Mouse (Mus musculus) heart, adult 2 months (tissue): ENCODE results near the gene Ccdc91.

Source experiments
- CTCF ChIP-seq: fragments of 200-600 bp; IDR thresholded peaks from 2 replicates; pipeline ENCODE4 v1.8.1; 2022; ENCODE audit warnings: antibody characterized with exemption, mild to moderate bottlenecking, moderate library complexity
- EP300 ChIP-seq: fragments of 200-500 bp; IDR thresholded peaks from 2 replicates; pipeline ENCODE4 v1.6.1; 2011; ENCODE audit warnings: low read depth, low read length, control low read depth; ENCODE audit not compliant: insufficient read depth
- POLR2A ChIP-seq: fragments of 200-500 bp; IDR thresholded peaks from 2 replicates; pipeline ENCODE4 v1.6.1; 2011; ENCODE audit warnings: mild to moderate bottlenecking, low read depth, low read length, control low read depth; ENCODE audit not compliant: insufficient read depth

DNA sequence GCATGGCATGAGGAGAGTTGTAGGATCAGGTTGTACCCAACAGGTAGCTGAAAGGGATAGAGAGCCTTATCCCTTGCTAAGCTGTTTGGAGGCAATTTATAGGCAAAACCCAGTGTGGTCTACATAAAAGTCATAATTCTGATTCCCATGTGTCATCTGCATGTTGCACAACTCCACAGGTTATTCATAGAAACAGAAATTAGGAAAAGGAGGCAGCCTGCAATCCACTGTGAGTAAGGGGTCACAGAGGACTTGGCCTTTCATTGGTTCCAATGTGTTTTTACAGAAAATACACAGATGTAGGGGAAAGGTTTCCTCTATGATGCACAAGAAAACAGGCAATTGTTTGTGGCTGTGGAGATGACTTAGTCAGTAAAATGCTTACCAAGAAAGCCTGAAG is 168.8 kb downstream of the Ccdc91 start:
- TF ChIP-seq CTCF: no peak
- no peak for TF ChIP-seq EP300
- no peak for TF ChIP-seq POLR2A
